Mouse (Mus musculus): ENCODE data around the gene Pard3.

Pard3 gene

DNA sequence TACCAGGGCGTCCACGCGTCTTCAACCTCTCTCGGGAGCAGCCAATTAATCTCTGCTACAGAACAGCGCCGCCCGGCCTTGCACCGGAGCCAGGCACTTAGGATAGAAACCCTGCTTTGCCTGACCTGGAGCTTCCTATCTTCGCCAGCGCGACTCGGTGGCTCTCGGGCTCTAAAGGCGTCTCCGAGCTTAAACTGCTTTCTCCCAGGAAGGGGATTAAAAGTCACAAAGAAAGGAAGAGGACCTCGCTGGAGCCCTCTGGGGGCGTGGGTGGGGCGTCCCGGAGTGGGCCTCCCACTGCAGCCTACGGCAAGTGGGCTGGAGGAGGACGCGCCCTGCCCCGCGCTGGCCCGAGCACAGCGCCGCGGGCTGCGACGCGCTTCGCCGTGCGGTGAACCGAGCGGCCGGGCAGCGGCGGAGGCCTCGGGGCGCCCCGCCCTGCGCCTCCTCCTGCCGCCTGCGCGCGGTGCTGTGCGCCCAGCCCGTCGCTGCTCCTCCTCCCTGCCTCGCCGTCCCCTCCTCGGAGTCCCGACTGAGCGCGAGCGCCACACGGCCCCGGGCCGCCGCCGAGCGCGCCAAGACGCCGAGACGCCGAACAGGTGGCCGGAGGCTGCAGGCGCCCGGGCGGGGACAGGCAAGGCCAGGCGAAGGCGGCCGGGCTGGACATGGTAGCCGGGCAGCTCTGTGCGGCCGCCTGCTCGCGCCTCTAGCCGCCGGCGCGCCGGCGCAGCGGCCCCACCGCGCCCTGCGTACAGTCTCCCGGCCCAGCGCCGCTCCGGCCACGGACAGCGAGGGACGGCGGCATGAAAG, at the start of gene Pard3:
TSS of gene Pard3 (plus strand) at position 343 of the 810 bp plus-strand sequence.
- DNase-seq (ENCODE audit: low spot score in 2 of 2) = peak; percentile 19 to 54

DNA sequence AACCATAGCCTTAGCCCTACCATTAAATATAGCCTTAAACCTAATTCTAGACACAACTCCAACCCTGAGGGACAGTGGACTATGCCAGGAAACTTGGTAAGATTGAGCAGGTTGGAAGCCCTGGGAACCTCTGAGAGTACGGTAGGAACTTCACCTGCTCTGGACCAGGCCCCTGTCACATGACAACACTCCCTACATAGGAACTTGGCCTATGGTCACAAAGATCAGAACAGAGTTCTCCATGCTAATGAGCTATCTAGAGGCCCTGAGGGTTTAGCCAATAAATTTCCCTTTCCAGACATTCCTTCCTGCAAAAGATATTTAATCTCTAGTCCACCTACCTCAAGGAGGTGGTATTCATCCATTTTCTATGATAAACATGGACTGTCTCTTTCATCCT, 41.9 kb upstream of the Pard3 start:
- DNase-seq (ENCODE audit: low spot score in 2 of 2) = no peak

DNA sequence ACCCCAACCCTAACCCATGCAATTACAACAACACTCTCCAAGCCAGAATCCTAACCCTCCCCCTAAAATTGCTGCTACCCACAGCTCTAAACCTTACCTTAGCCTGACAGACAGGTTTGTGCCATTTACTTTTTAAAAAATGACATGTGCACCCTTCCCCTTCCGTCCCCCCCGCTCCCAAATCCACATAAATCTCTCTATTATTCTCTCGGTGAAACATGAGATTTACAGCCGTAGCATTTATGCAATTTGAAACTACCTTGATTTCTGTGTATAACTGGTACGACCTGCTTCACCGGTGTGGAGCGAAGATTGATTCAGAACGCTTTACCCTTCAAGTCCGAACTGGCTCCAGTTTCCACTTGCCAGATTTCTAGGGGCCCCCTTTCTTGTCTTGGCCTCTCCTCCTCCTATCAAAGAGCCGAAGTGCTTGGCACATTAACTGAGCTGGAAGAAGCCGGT, 38.4 kb upstream of the Pard3 start:
- no peak for DNase-seq (ENCODE audit: low spot score in 2 of 2)

DNA sequence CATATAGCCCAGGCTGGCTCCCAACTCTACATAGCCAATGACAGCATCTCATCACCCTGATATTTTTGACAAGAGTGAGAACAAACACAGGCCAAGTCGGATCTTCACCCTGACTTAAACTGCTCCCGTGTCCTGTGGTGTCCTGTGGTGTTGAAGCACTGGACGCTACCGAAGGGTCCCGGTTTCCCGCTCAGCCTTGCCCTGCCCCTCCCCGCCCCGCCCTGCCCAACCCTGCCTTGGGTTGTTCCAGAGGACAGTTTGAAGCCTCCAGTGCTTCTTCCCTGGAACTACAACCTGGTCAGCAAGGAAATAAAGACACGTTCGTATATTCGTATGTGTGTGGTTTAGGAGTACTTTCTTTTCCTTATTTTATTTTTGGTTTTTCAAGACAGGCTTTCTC, 37.9 kb upstream of the Pard3 start:
- DNase-seq (ENCODE audit: low spot score in 2 of 2) = no peak

DNA sequence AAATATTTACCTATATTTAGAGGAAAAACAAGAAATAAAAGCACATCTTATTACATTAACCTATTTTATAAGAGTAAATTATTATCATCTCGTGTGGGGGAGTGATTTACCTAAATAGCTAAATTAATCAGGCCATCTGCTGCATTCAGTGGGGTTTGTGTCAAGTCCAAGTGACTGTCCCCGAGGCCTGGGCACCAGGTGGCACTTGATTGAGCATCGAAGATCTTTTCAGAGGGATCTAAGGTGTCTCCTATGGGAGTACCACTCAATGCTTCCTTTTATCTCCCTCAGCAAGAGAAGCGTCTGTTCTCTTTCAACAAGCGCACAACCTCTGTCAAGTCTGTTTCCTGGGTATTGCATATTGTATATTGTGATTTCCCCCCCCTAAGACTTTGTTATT, 32.2 kb upstream of the Pard3 start:
- no peak for DNase-seq (ENCODE audit: low spot score in 2 of 2)

DNA sequence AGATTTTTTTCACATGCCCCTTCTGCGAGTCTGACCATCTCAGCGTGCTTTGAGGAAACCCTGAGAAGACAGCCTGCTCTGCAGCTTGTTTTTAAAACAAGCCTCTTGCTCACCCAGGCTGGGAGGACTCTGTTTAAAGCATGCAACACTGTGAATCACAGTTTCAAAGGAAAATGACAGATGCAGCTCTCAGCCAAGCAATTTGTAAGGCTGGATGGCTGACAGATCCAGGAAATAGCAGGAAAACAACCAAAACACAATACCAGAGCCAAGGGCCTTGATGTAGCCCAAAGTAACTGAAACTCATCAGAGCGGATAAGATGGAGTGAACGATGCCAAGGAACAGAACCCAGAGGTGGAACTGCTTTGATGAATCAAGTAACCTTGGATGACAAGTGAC, 24.8 kb upstream of the Pard3 start:
- peak in 1 of 2 experiments; percentile 25 for DNase-seq (ENCODE audit: low spot score in 2 of 2)

DNA sequence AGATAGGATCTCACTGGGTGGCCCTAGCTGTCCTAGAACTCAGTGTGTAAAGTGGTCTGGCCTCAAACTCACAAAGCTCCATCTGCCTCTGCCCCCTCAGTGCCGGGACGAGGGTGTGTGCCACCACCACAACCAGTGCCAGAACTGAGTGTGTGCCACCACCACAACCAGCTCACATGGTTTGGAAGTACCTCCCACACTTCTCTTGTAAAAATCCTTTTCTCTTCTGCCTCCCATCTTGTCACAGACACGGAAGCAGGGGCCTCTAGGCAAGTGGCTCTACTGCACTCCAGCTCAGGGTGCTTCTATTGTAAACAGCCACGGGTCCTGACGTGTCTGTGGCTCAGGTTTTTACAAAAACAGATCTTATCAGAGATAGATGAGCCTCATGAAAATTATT, 13.7 kb upstream of the Pard3 start:
- DNase-seq (ENCODE audit: low spot score in 2 of 2) = no peak

DNA sequence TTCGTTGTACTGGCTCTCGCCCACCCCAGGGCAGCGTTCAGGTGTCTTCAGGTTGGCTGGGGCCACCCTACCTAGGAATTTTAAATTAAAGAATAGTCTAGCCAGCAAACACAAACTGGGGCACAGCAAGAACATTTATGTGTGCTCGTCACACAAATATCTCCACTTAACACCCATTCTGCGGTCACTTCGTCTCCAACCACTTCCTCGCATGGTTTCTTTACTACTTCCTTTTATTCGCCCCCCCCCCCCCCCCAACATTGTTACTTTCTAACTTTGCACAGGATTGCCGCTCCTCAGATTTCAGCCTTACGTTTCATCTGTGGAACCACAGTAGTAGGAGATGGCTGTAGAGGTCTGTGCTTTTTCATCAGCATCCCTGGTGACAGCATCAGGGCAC, 11.6 kb upstream of the Pard3 start:
- DNase-seq (ENCODE audit: low spot score in 2 of 2) = no peak

DNA sequence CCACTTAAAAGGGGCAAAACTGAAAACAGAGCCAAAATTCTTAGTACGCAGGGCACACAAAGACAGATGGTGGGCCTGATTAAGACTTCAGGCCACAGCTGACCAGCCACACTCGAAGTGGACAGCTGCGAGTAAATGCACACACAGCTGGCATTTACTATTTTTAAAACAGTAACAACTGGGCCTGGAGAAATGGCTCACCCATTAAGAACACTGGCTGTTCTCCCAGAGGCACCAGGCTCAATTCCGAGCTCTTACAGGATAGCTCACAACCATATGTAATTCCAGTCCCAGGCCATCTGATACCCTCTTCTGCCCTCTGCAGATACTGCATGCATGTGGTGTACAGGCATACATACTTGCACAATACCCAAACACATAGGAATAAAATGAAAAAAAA, 8.6 kb upstream of the Pard3 start:
- DNase-seq (ENCODE audit: low spot score in 2 of 2) = no peak

DNA sequence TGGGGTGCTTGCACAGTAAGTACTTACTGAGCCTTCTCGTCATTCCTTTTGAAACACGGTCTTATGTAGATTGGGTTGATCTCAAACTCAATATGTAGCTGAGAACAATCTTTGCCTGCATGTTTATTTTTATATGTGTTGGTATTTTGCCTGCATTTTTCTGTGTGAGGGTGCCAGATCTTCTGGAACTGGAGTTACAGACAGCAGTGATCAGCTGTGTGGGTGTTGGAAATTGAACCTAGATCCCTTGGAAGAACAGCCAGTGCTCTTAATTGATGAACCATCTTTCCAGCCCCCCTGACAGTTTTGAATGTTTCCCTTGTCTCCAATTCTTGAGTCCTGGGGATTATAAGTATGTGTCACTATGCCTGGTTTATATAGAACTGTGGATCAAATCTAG, 4.9 kb upstream of the Pard3 start:
- no peak for DNase-seq (ENCODE audit: low spot score in 2 of 2)

DNA sequence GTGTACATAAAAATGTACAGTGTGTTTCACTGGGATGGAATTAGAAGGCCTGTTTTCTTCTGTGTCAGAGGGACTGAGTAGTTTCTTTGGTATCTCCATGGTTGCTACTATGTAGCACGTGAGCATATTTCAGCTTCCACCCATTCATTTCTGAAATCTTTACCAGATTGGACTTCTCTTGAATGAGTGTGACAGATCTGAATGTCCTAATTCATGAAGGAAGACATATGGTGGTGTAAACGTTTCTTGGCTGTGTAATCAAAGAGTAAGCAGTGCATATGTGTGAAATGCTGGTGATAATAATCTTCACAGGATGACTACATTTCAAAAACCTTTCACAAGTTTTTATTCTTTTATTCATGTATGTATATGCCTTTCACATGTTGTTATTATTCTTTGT, 3.9 kb upstream of the Pard3 start:
- no peak for DNase-seq (ENCODE audit: low spot score in 2 of 2)

DNA sequence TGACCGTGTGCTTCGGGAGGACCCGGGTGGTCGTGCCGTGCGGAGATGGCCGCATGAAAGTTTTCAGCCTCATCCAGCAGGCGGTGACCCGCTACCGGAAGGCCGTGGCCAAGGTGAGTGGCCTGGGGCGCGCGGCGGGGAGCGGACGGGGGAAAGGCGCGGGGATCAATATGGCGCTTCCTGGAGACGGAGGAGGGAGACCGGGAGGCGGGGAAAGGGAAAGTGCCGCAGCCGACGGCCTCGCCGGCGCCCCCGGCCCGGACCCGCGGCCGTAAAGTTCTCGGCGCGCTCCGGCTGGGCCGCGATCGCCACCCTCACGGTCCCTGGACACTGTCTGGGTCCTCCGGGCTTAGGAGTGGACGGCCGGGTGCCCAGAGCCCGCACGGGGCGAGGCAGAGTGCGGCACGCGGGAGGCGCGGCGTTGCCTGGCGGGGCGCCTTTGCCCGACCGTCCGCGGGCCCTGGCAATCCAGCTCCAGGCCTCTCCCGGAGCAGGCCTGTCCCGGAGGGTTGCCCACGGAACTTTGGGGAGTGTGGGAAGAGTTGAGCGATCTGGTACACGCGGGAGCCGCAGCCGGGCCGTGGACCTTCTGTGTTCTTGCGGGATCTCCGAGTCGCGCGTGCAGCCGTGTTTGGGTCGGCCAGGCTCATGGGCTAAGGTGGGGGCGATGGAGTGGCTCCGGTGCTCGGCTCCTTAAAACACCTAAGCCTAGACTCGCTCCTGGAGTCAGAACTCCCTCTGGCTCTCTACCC, 844 bp downstream of the Pard3 start:
- DNase-seq (ENCODE audit: low spot score in 2 of 2) = peak in 1 of 2 experiments; percentile 11

DNA sequence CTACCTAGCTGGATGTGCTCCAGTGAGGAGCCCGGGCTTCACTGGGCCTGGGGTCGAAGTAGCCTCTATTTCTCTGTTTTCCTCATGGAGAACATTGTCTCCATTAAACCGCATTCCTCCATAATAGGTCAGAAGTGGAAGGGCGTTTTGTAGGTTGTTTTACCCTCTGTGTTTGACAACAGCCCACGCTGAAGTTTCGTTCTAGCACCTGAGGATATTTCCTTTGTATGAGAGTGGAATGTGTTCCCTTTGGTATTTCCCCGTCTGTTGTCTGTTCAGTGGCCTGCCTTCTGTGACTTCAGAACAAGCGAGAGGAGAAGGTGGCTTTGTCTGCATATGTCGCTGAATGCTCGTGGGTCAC, 1.4 kb downstream of the Pard3 start:
- DNase-seq (ENCODE audit: low spot score in 2 of 2) = no peak

DNA sequence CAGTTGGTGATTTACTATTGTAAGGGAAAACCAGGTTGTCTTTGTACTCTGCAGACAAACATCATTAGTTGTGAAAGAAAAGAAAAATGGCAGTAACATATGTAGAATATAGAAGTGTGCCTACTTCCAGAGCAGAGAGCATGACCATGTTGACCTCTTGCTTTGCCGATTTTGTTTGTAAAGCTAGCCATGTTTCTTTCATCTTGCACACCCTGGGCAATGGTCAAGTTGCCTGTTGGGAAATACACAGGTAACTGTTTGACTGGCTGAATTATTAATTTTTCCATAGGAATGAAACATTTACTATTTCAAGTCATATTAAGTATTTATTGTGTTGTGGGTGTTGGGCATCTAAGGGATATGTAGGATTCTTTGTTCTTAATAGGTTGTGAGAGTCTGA, 2.1 kb downstream of the Pard3 start:
- DNase-seq (ENCODE audit: low spot score in 2 of 2) = no peak

DNA sequence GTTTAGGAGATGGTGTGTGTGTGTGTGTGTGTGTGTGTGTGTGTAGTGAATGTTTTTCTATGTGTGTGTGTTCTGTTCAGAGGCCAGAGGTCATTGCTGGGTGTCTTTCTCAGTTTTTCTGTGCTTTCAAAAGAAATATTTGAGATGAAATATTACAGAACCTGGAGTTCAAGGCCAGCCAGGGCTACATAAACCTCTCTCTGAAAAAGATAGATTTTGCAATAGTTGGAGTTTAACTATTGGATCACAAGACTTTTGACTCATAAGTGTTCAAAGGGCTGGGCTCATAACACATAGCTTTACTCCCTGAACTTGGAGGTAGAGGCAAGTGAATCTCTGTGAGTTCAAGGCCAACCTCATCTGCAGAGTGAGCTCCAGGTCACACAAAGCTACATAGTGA, 2.8 kb downstream of the Pard3 start:
- DNase-seq (ENCODE audit: low spot score in 2 of 2) = no peak

DNA sequence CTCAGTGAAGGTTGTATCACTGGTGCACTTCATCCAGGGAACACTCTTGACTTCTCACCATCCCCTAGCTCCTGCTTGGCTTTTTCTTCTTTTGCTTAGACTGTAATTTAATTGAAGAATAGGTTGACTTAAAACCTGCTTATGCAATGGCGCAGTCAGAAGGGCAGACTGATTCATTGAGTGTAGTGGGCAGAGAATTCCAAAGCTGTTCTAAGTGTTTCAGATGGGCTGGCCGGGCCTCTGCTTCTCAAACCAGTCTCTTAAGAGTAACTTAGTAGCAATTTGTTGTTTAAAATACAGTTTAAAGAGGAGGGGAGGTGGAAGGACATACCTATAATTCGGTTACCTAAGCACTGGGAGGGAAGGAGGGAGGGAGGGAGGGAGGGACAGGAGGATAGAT, 5.0 kb downstream of the Pard3 start:
- DNase-seq (ENCODE audit: low spot score in 2 of 2) = no peak

DNA sequence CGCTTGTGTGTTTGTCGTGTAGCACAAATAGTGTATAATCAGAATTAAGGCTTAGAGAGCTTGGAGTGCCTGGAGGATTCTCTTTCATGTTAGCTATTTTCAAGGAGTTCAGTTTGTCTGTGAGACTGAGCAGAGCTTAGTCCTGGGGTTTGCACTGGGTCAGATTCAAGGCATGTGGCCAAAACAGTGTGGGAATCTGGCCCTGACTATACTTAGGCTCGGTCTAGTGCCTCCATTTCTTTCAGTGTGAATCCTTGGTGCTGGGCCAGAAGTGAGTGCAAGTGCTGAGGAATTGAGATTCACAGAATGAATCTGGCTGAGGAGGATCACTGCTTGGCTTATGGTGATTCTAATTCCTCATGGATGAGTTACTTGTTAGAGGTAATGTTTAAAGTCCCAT, 6.5 kb downstream of the Pard3 start:
- no peak for DNase-seq (ENCODE audit: low spot score in 2 of 2)

DNA sequence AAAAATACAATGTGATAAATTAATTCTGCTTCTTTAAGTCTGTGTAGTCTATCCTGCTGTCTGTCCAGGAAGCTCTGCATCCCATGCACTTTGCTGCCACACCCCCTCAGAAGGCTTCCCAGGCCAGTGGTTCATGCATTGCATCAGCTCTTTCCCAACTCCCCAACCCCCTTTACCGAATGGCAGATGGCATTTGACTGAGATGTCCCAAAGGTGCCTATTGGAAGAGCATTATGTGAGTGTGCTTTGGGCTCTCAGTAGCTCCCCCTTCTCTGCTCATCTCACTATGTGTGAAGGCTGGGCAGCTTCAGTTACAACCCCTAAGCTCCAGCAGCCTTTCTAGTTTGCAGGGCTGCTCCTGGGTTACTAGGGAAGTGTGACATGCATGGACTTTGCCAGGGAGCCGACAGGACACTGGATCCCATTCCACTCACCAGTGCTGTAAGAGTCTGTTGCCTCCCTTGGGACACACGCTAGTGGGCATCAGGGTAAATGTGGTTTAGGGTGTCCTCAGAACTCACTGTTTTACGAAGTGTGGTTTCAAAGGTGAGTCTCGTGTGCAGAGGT, 9.4 kb downstream of the Pard3 start:
- no peak for DNase-seq (ENCODE audit: low spot score in 2 of 2)

DNA sequence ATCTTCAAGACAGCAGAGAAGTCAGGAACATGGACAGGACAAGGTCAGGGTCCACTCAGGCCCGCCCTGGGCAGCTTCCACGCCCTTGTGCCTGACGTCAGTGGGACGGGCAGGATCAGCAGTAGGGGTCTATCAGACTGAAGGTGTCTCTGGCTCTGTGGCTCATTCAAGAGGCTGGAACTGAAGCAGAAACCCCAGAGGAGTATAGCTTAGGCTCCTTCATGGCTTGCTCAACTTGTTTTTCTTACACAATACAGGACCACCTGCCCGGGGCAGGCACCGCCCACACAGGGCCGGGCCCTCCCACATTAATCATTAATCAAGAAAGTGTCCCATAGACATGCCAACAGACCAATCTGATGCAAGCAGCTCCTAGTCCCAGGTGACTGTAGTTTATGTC, 12.8 kb downstream of the Pard3 start:
- DNase-seq (ENCODE audit: low spot score in 2 of 2) = no peak

DNA sequence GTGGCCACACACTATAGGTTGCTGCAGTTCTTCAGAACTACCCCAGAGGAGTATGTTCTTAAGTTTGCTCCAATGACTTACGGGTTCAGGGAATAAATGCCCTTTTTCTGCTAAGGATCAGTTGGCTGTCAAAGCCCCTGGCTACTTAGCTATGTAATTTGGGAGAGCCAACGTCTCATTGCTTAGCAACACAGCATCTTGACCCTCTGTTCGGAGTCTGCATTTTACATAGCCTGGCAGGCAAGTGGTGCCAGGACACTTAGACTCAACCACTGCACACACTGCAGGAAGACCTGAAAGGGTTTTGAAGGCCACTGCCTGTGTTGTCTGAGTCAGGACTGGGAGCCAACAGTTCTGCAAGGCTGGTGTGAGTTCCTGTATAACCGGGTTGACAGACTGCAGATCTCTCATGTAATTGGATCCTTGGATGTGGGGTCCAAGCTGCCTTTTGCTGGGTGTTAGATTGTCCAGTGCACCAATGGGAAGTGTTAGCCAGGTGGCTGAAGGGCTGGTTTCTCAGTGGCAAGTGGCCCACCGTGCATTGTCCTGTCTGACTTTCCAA, 15.6 kb downstream of the Pard3 start:
- DNase-seq (ENCODE audit: low spot score in 2 of 2) = no peak

DNA sequence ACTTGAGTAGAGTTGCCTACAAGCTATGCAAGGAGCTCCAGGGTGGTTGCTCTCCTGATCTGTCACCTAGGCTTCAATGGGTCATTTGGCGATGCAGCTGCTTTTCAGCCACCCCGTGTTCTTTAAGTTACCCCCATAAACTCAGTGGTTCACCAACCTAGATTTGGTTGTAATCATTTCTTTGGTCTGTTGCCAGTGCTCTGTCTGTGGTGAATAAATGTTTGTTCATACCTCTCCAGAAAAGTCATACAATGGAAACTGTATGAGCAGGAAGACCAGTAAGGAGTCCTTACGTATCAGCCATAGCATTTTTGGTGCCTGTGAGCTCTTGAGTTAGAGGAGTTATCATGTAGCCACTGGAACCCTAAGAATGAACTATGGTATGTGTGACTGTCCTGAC, 17.6 kb downstream of the Pard3 start:
- DNase-seq (ENCODE audit: low spot score in 2 of 2) = no peak

DNA sequence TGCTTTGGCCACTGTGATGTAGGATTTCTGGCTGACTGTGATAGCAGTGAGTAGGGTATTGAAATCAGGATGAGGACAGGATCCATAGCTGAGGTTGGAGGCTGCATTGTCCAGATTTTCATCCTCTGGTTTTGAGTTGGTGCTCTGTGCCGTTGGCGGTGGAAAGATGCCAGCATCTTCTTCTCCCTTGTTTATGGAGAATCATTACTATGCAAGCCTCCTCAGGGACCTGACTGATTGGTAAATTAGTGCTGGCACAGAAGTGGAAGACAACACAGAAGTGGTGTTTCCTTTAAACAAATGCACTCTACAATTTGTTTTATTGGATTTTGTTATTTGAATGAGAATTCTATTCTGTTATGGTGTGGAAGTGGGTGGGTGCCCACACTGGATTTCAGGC, 18.8 kb downstream of the Pard3 start:
- DNase-seq (ENCODE audit: low spot score in 2 of 2) = no peak

DNA sequence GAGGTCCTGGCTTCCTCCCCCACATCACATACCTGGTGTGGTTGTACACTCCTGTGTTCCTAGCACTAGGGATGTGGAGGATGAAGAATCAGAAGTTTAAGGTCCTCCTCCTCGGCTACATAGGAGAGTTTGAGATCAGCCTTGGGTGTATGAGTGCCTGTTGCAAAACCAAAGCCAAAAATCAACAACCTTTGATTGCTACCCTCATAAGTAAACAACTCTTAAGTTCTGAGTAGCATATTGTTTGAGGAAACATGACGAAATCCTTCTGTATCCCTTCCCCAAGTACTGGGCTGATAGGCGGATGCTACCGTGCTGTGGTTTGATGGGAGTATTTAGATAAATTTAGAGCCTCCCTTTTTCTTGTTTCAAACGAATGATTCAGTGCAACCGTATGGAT, 20.9 kb downstream of the Pard3 start:
- no peak for DNase-seq (ENCODE audit: low spot score in 2 of 2)
